Comparison of ENCODE assay signal across 13 mouse cellular contexts in the genomic region with DNA sequence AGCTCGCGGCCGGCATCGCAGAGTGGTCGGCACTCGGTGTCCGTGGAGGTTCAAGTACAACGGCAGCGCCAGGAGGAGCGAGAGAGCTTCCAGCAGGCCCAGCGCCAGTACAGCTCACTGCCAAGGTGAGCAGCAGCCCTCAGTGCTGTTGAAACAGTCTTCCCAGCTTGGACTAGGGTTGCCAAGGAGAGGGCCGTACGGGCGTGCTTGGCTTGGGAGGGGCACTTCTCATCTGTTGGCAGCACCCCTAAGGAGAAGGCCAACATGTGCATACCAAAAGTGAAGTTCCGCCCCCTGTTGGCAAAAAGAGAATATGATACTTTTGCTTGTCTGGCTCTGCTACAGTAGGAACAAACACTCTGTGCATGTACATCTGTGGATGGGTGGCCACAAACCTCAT.
DNase-seq lines count a peak whose midpoint lies in the region; ATAC-seq lines count a peak whose summit lies in the region.
"Had no signal": no experiment of that assay in that cellular context is flagged by ENCODE, and none has a peak within 500 bp of the region (broad histone marks: within the 10 kb centered on the region; RNA-seq: fewer than 3 reads in every experiment).

No protein-coding gene starts in this region.

- no peaks in the 10 kb centered on the region for H3K27me3 ChIP-seq in hindbrain, embryonic 14.5 days (ENCODE audit: control insufficient read depth, insufficient read depth, low read length)
- no peaks in the 10 kb centered on the region for H3K27me3 ChIP-seq in hindbrain, embryonic 13.5 days
- H3K27me3 ChIP-seq: embryonic facial prominence, embryonic 12.5 days; heart, embryonic 15.5 days; liver, embryonic 15.5 days had no signal

- H3K9me3 ChIP-seq in hindbrain, embryonic 14.5 days (ENCODE audit: control insufficient read depth, low read length), result no peaks in the 10 kb centered on the region
- H3K9me3 ChIP-seq in hindbrain, embryonic 13.5 days, result no peaks in the 10 kb centered on the region
- H3K9me3 ChIP-seq: embryonic facial prominence, embryonic 12.5 days; heart, embryonic 15.5 days; liver, embryonic 15.5 days had no signal

- no peaks in the 10 kb centered on the region for H3K4me1 ChIP-seq in hindbrain, embryonic 14.5 days (replicated peaks; ENCODE audit: control insufficient read depth, insufficient read depth, low read length)
- H3K4me1 ChIP-seq in hindbrain, embryonic 13.5 days (replicated peaks), result no peaks in the 10 kb centered on the region
- H3K4me1 ChIP-seq: embryonic facial prominence, embryonic 12.5 days; heart, embryonic 15.5 days; liver, embryonic 15.5 days had no signal

- intact Hi-C loops in left cerebral cortex, postnatal 25 days (cut with DNase I), result no loop called here

- no peaks in the 10 kb centered on the region for H3K36me3 ChIP-seq in hindbrain, embryonic 14.5 days (replicated peaks; ENCODE audit: control insufficient read depth, insufficient read depth)
- peaks cover 11% of the 10 kb centered on the region for H3K36me3 ChIP-seq in hindbrain, embryonic 13.5 days
- H3K36me3 ChIP-seq: heart, embryonic 15.5 days; liver, embryonic 15.5 days had no signal

- 95% methylated on average over 15 of the region's 15 CpGs for WGBS in hindbrain, embryonic 14.5 days
- WGBS in hindbrain, embryonic 13.5 days, result 95% methylated on average over 15 of the region's 15 CpGs

- no peak for DNase-seq in hindbrain, embryonic 14.5 days (ENCODE audit: low spot score)
- peak; percentile 6 for DNase-seq in 3134 (ENCODE audit: extremely low read depth, insufficient read length, low spot score)
- peak; percentile 64 for DNase-seq in gastrocnemius, postnatal 10 days
- DNase-seq in left cerebral cortex, postnatal 25 days (ENCODE audit: low spot score in 2 of 2), result no peak
- DNase-seq in ovary, postnatal 14 days (ENCODE audit: low spot score), result no peak
- no peak for DNase-seq in spleen, postnatal 14 days (ENCODE audit: low spot score in 2 of 2)
- DNase-seq: right cerebral cortex, adult 18-20 months; thymus, adult 2 months had no signal

- ATAC-seq in hindbrain, embryonic 14.5 days (ENCODE audit: low FRiP score), result 0 out of 2 replicates have a peak, but pooled peaks have one; percentile 55
- ATAC-seq in hindbrain, embryonic 13.5 days (ENCODE audit: low FRiP score), result no peak
- ATAC-seq in cerebellum, adult (ENCODE audit: insufficient number of reproducible peaks, low FRiP score, low TSS enrichment), result 0 out of 2 replicates have a peak, but pooled peaks have one; percentile 3

- no peak overlapping the region for H3K4me3 ChIP-seq in hindbrain, embryonic 14.5 days (replicated peaks; ENCODE audit: low read length)
- no peak overlapping the region for H3K4me3 ChIP-seq in hindbrain, embryonic 13.5 days
- H3K4me3 ChIP-seq: embryonic facial prominence, embryonic 12.5 days; heart, embryonic 15.5 days; liver, embryonic 15.5 days had no signal

- no peak overlapping the region for H3K9ac ChIP-seq in hindbrain, embryonic 14.5 days
- H3K9ac ChIP-seq in hindbrain, embryonic 13.5 days, result no peak overlapping the region
- H3K9ac ChIP-seq: embryonic facial prominence, embryonic 12.5 days; heart, embryonic 15.5 days; liver, embryonic 15.5 days had no signal

- no peak overlapping the region for H3K4me2 ChIP-seq in hindbrain, embryonic 14.5 days (replicated peaks)
- H3K4me2 ChIP-seq in hindbrain, embryonic 13.5 days, result no peak overlapping the region
- H3K4me2 ChIP-seq: embryonic facial prominence, embryonic 12.5 days; heart, embryonic 15.5 days; liver, embryonic 15.5 days had no signal

- no peak overlapping the region for H3K27ac ChIP-seq in hindbrain, embryonic 14.5 days
- H3K27ac ChIP-seq in hindbrain, embryonic 13.5 days, result no peak overlapping the region
- H3K27ac ChIP-seq: embryonic facial prominence, embryonic 12.5 days; heart, embryonic 15.5 days; liver, embryonic 15.5 days had no signal

Comparison
In these comparisons a context has a peak if more than half of its experiments do, and no peak if none do; other contexts are left out.
1. DNase-seq: peak in 3134 (single experiment) and gastrocnemius, postnatal 10 days (single experiment); none in hindbrain, embryonic 14.5 days (single experiment), left cerebral cortex, postnatal 25 days (0 of 2), ovary, postnatal 14 days (single experiment) and spleen, postnatal 14 days (0 of 2).